ENCODE assay signal across 8 mouse cellular contexts in genomic region chr7:126792721-126793443, GRCm38 (mm10). TPM values are rescaled to one million over a fixed set of nuclear protein-coding genes. Genes with fewer than 3 reads are reported as not detected.
DNase-seq lines count a peak whose midpoint lies in the region; ATAC-seq and TF ChIP-seq lines count a peak whose summit lies in the region.

No protein-coding gene starts in this region.

- H3K9ac ChIP-seq in kidney, postnatal 0 days (ENCODE audit: low read depth, low read length) = peak overlapping the region; percentile 19; the same call in 1 of the 2 replicates
- H3K9ac ChIP-seq in hindbrain, embryonic 14.5 days = peak overlapping the region; percentile 59
- H3K9ac ChIP-seq in midbrain, embryonic 14.5 days (replicated peaks; ENCODE audit: low read length) = peak overlapping the region; percentile 83; the same call in 1 of the 2 replicates

- H3K4me1 ChIP-seq in kidney, postnatal 0 days (replicated peaks; ENCODE audit: insufficient read depth, low read length) = peaks cover 11% of the 10 kb centered on the region
- H3K4me1 ChIP-seq in embryonic facial prominence, embryonic 10.5 days = peaks cover 48% of the 10 kb centered on the region
- H3K4me1 ChIP-seq in hindbrain, embryonic 14.5 days (replicated peaks; ENCODE audit: control insufficient read depth, insufficient read depth, low read length) = peaks cover 31% of the 10 kb centered on the region
- peaks cover 25% of the 10 kb centered on the region for H3K4me1 ChIP-seq in midbrain, embryonic 14.5 days (ENCODE audit: control insufficient read depth, insufficient read depth, low read length)

- peak overlapping the region; percentile 69 for H3K4me2 ChIP-seq in kidney, postnatal 0 days (ENCODE audit: low read length)
- peak overlapping the region; percentile 90 for H3K4me2 ChIP-seq in hindbrain, embryonic 14.5 days (replicated peaks)
- peak overlapping the region; percentile 70 for H3K4me2 ChIP-seq in midbrain, embryonic 14.5 days (ENCODE audit: low read length)

- WGBS in kidney, postnatal 0 days = 26% methylated on average over 11 of the region's 11 CpGs
- 30% methylated on average over 11 of the region's 11 CpGs for WGBS in embryonic facial prominence, embryonic 10.5 days
- WGBS in hindbrain, embryonic 14.5 days = 29% methylated on average over 11 of the region's 11 CpGs
- 25% methylated on average over 11 of the region's 11 CpGs for WGBS in midbrain, embryonic 14.5 days

- no peaks in the 10 kb centered on the region for H3K9me3 ChIP-seq in kidney, postnatal 0 days (replicated peaks; ENCODE audit: low read length)
- H3K9me3 ChIP-seq in embryonic facial prominence, embryonic 10.5 days = no peaks in the 10 kb centered on the region
- no peaks in the 10 kb centered on the region for H3K9me3 ChIP-seq in hindbrain, embryonic 14.5 days (ENCODE audit: control insufficient read depth, low read length)
- H3K9me3 ChIP-seq in midbrain, embryonic 14.5 days (ENCODE audit: control insufficient read depth, low read length) = no peaks in the 10 kb centered on the region

- no peak for DNase-seq in kidney, postnatal 0 days (ENCODE audit: low spot score)
- no peak for DNase-seq in kidney, postnatal 4 days
- no peak for DNase-seq in embryonic facial prominence, embryonic 10.5 days (ENCODE audit: low spot score)
- no peak for DNase-seq in hindbrain, embryonic 14.5 days (ENCODE audit: low spot score)
- DNase-seq in midbrain, embryonic 14.5 days = no peak
- DNase-seq in retina, postnatal 1 day = no peak
- DNase-seq in frontal cortex, postnatal 10 days (ENCODE audit: low spot score in 2 of 2) = no peak
- DNase-seq in cerebellum, adult 18-20 months = no peak

- ATAC-seq in kidney, postnatal 0 days (replicated peaks; ENCODE audit: low FRiP score, low read depth) = 0 out of 2 replicates have a peak, but pooled peaks have one; percentile 0
- ATAC-seq in hindbrain, embryonic 14.5 days (ENCODE audit: low FRiP score) = peak; percentile 15; the same call in 1 of the 2 replicates
- no peak for ATAC-seq in midbrain, embryonic 14.5 days (ENCODE audit: low FRiP score, low TSS enrichment)

- no peaks in the 10 kb centered on the region for H3K27me3 ChIP-seq in kidney, postnatal 0 days (ENCODE audit: insufficient read depth, low read length)
- H3K27me3 ChIP-seq in embryonic facial prominence, embryonic 10.5 days (replicated peaks; ENCODE audit: low read depth, poor library complexity, severe bottlenecking) = no peaks in the 10 kb centered on the region
- no peaks in the 10 kb centered on the region for H3K27me3 ChIP-seq in hindbrain, embryonic 14.5 days (ENCODE audit: control insufficient read depth, insufficient read depth, low read length)
- no peaks in the 10 kb centered on the region for H3K27me3 ChIP-seq in midbrain, embryonic 14.5 days (ENCODE audit: control insufficient read depth, insufficient read depth, low read length)

- H3K4me3 ChIP-seq in kidney, postnatal 0 days (replicated peaks; ENCODE audit: low read depth, low read length) = peak overlapping the region; percentile 98
- peak overlapping the region; percentile 96 for H3K4me3 ChIP-seq in embryonic facial prominence, embryonic 10.5 days
- peak overlapping the region; percentile 87 for H3K4me3 ChIP-seq in hindbrain, embryonic 14.5 days (replicated peaks; ENCODE audit: low read length)
- peak overlapping the region; percentile 97 for H3K4me3 ChIP-seq in midbrain, embryonic 14.5 days (replicated peaks; ENCODE audit: low read depth, low read length)

- no peak for TF ChIP-seq CTCF in kidney, postnatal 0 days (IDR thresholded peaks at IDR 0.05; ENCODE audit: low read depth)

- peak overlapping the region; percentile 99 for H3K27ac ChIP-seq in kidney, postnatal 0 days
- H3K27ac ChIP-seq in embryonic facial prominence, embryonic 10.5 days (replicated peaks) = peak overlapping the region; percentile 98
- H3K27ac ChIP-seq in hindbrain, embryonic 14.5 days = peak overlapping the region; percentile 93
- H3K27ac ChIP-seq in midbrain, embryonic 14.5 days (replicated peaks; ENCODE audit: low read depth, low read length) = peak overlapping the region; percentile 92

- peaks cover 46% of the 10 kb centered on the region for H3K36me3 ChIP-seq in kidney, postnatal 0 days (ENCODE audit: insufficient read depth, low read length)
- H3K36me3 ChIP-seq in embryonic facial prominence, embryonic 10.5 days (replicated peaks) = peaks cover 69% of the 10 kb centered on the region
- H3K36me3 ChIP-seq in hindbrain, embryonic 14.5 days (replicated peaks; ENCODE audit: control insufficient read depth, insufficient read depth) = peaks cover 59% of the 10 kb centered on the region
- peaks cover 56% of the 10 kb centered on the region for H3K36me3 ChIP-seq in midbrain, embryonic 14.5 days (ENCODE audit: control insufficient read depth, insufficient read depth, low read length)

RNA-seq across cellular contexts. Expression of gene Ppp4c, which starts 0.6 kb away (rescaled TPM):
- 189 and 192 TPM in 2 replicates for polyA plus RNA-seq in kidney, postnatal 0 days (2015; fragmentation: Nextera tagmentation; extraction: Ambion mirVana)
- polyA plus RNA-seq in embryonic facial prominence, embryonic 10.5 days (2016; fragmentation: Nextera tagmentation; extraction: Ambion mirVana) = 390 and 408 TPM in 2 replicates
- 177 and 182 TPM in 2 replicates for polyA plus RNA-seq in hindbrain, embryonic 14.5 days (2014; fragmentation: Nextera tagmentation; extraction: Ambion mirVana)
- polyA plus RNA-seq in midbrain, embryonic 14.5 days (2014; fragmentation: Nextera tagmentation; extraction: Ambion mirVana) = 210 and 212 TPM in 2 replicates

RNA-seq across cellular contexts. Expression of gene Fam57b, which starts 4.6 kb away (rescaled TPM):
- polyA plus RNA-seq in kidney, postnatal 0 days (2015; fragmentation: Nextera tagmentation; extraction: Ambion mirVana) = 0.11 and 0.14 TPM in 2 replicates
- polyA plus RNA-seq in embryonic facial prominence, embryonic 10.5 days (2016; fragmentation: Nextera tagmentation; extraction: Ambion mirVana) = 0.80 and 1.2 TPM in 2 replicates
- 53.2 and 54.7 TPM in 2 replicates for polyA plus RNA-seq in hindbrain, embryonic 14.5 days (2014; fragmentation: Nextera tagmentation; extraction: Ambion mirVana)
- 51.6 and 72.4 TPM in 2 replicates for polyA plus RNA-seq in midbrain, embryonic 14.5 days (2014; fragmentation: Nextera tagmentation; extraction: Ambion mirVana)

RNA-seq across cellular contexts. Expression of gene Tbx6, which starts 11.6 kb away (rescaled TPM):
- 0.21 and 0.26 TPM in 2 replicates for polyA plus RNA-seq in kidney, postnatal 0 days (2015; fragmentation: Nextera tagmentation; extraction: Ambion mirVana)
- polyA plus RNA-seq in embryonic facial prominence, embryonic 10.5 days (2016; fragmentation: Nextera tagmentation; extraction: Ambion mirVana) = 0.36 and 0.60 TPM in 2 replicates
- polyA plus RNA-seq in hindbrain, embryonic 14.5 days (2014; fragmentation: Nextera tagmentation; extraction: Ambion mirVana) = 0.21 and 0.26 TPM in 2 replicates
- polyA plus RNA-seq in midbrain, embryonic 14.5 days (2014; fragmentation: Nextera tagmentation; extraction: Ambion mirVana) = 0.22 and 0.24 TPM in 2 replicates

RNA-seq across cellular contexts. Expression of gene Ypel3, which starts 16.1 kb away (rescaled TPM):
- polyA plus RNA-seq in kidney, postnatal 0 days (2015; fragmentation: Nextera tagmentation; extraction: Ambion mirVana) = 158 and 188 TPM in 2 replicates
- polyA plus RNA-seq in embryonic facial prominence, embryonic 10.5 days (2016; fragmentation: Nextera tagmentation; extraction: Ambion mirVana) = 51.1 and 64.4 TPM in 2 replicates
- 206 and 218 TPM in 2 replicates for polyA plus RNA-seq in hindbrain, embryonic 14.5 days (2014; fragmentation: Nextera tagmentation; extraction: Ambion mirVana)
- 218 and 255 TPM in 2 replicates for polyA plus RNA-seq in midbrain, embryonic 14.5 days (2014; fragmentation: Nextera tagmentation; extraction: Ambion mirVana)

RNA-seq across cellular contexts. Expression of gene Gdpd3, which starts 26.7 kb away (rescaled TPM):
- 3.7 and 6.4 TPM in 2 replicates for polyA plus RNA-seq in kidney, postnatal 0 days (2015; fragmentation: Nextera tagmentation; extraction: Ambion mirVana)
- polyA plus RNA-seq in embryonic facial prominence, embryonic 10.5 days (2016; fragmentation: Nextera tagmentation; extraction: Ambion mirVana) = 0.96 and 1.8 TPM in 2 replicates
- polyA plus RNA-seq in hindbrain, embryonic 14.5 days (2014; fragmentation: Nextera tagmentation; extraction: Ambion mirVana) = 1.0 and 1.8 TPM in 2 replicates
- polyA plus RNA-seq in midbrain, embryonic 14.5 days (2014; fragmentation: Nextera tagmentation; extraction: Ambion mirVana) = 2.0 and 3.4 TPM in 2 replicates

Comparison
In these comparisons a context has a peak if more than half of its experiments do, and no peak if none do; other contexts are left out.
1. H3K9ac ChIP-seq: peak in every context shown above with its lines; median percentile 83 in midbrain, embryonic 14.5 days; 59 in hindbrain, embryonic 14.5 days; 19 in kidney, postnatal 0 days.
2. RNA of gene Fam57b, which starts 4.6 kb away (polyA plus RNA-seq): 53.2 to 54.7 TPM in hindbrain, embryonic 14.5 days and 51.6 to 72.4 TPM in midbrain, embryonic 14.5 days; 0.80 to 1.2 TPM in embryonic facial prominence, embryonic 10.5 days and 0.11 to 0.14 TPM in kidney, postnatal 0 days; every median in the first group is over 10 times any median in the second.
3. Peak in every context shown above with its lines, with median percentiles within 50 percentile points of each other: H3K27ac ChIP-seq, H3K4me2 ChIP-seq and H3K4me3 ChIP-seq.